Mouse (Mus musculus) myocyte (in vitro differentiated cells): ENCODE data around the gene Riiad1.

Experiments
- POLR2A ChIP-seq: IDR thresholded peaks from one replicate; pipeline ENCODE4 v1.6.1; 2011; ENCODE audit warnings: low read depth, mild to moderate bottlenecking, control low read depth, moderate library complexity; ENCODE audit not compliant: insufficient read length
- TCF12 ChIP-seq: IDR thresholded peaks from one replicate; pipeline ENCODE4 v1.6.1; 2011; ENCODE audit warnings: mild to moderate bottlenecking, control low read depth; ENCODE audit not compliant: poor library complexity, insufficient read depth, severe bottlenecking

DNA sequence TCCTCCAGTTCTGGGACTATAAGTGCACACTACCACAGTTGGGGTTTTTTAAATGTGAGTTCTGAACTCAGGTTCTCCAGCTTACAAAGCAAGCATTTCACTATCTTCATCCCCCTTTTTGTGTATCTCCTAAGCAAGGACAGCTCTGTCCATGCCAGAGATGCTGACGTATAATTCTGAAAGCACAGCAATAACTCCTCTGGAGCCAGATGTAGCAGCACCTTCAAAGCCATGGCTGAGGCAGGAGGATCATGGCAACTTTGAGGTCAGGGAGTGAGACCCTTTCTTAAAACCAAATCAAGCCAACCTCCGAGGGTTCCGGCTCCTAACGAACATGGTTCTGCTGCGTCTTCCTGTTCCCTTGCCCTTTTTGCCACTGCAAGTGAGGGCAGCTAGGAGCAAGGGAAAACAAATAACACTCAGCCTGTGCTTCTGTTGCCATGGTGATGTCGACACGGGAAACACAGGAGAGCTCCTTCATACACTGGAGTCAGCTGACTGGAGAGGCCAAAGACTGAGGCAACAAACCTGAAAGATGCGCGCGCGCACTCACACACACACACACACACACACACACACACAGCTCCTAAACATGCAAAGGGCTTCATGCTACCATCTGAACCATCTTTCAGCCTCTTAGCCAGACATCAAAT lies 16.1 kb downstream of the Riiad1 start:
- TF ChIP-seq TCF12 (no peak), POLR2A (no peak)
